Mouse (Mus musculus) liver, adult 2 months (tissue): ENCODE results near the gene Dnajc11.

Experiments
- CTCF ChIP-seq: fragments of 200-500 bp; IDR thresholded peaks from 2 replicates; pipeline ENCODE4 v1.5.1; 2011; ENCODE audit warnings: low read depth, low read length, control low read depth
- POLR2A ChIP-seq: fragments of 200-500 bp; IDR thresholded peaks from 2 replicates; pipeline ENCODE4 v1.6.1; 2011; ENCODE audit warnings: low read length, control low read depth; ENCODE audit not compliant: insufficient read depth; ENCODE audit errors: extremely low read depth

DNA sequence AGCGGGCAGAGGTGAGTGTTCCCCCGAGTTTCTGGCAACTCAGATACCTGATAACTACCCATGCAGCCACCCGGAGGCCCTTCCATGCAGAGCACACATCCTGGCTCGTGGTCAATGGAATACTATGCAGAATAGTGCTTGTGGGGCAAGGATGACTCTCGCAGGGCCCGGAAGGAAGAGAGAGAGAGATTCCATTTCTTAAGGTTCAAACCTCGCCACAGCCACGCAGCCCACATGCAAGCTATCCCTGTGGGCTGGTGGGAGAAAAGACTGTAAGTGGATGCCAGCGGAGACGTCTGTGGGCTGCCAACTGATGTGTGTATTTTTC is 54.5 kb downstream of the Dnajc11 start:
- TF ChIP-seq CTCF: no peak
- TF ChIP-seq POLR2A: no peak
